Mouse (Mus musculus) heart, postnatal 4 days (tissue): ENCODE results near the gene Prl7c1. TPM values are rescaled to one million over a fixed set of nuclear protein-coding genes. Genes with fewer than 3 reads are reported as not detected.
"Not testable (repeated sequence)": the region's sequence is repeated elsewhere in the genome, so short reads cannot be mapped to it uniquely, and the experiment has no call there.

Source experiments
- DNase-seq: peaks from one replicate; pipeline ENCODE4 v3.0.0; 2021
- total RNA-seq, 2 experiments: library from RNA; stranded (reverse); gene quantifications; 2 replicates each; pipeline ENCODE4 v1.2.3; 2021

Gene Prl7c1
- total RNA-seq: not detected

DNA sequence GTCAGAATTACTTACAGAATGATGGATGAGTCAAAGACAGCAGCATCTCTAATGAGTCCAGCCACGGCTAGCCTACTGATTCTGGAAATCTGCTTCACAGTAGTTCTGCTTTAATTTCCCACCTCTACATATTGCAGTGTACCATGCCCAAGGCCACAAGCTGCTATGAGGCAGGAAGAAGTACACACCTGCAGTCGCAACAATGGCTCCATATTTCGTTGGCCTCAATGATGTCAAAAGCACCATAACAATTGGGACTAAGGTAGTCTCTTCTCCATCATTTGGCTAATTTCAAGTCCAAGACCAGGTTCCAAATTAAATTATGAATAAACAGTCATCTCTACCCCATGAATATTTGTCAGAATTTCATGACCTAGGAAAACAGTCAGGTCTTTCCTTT, at the start of gene Prl7c1:
TSS of gene Prl7c1 (minus strand) at position 101 of the 400 bp plus-strand sequence.
- DNase-seq: not testable (repeated sequence)

DNA sequence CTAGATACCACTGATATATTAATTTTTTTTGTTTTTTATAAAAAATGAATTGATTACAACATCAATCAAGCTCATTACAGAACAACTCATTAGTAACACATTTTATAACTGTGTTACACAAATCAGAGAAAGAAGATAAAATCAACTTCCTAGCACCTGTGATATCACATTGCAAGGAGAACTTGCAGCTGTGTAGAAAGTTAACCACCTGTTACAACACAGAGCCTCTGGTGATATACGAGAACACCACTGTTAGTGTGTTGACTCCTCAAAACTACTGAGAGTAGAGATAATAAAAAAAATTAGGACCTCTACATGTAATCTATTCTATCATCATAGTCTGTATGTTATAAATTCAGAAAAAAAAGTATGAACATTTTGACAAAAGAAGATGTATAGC, 22.2 kb upstream of the Prl7c1 start:
- DNase-seq: no peak

DNA sequence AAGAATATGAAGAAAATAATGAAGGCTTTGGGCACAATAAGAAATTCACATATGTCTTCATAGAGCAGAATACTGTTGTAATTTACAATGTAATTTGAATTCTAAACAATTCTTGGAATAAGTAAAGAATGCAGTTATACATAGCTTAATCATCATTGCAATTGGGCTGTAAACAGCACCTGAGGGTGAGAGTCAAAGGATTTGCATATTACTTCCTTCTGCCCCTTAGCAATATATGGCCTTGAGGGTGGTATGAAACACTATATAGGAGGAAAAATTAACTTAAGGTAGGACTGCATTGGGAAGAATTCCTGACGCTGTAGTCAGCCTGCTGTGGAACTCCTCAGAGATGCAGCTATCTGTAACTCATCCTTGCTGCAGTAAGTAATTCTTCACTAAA, 20.8 kb upstream of the Prl7c1 start, which contains the start of gene Prl2a1:
TSS of gene Prl2a1 (plus strand) at position 301 of the 400 bp plus-strand sequence.
- no peak for DNase-seq

DNA sequence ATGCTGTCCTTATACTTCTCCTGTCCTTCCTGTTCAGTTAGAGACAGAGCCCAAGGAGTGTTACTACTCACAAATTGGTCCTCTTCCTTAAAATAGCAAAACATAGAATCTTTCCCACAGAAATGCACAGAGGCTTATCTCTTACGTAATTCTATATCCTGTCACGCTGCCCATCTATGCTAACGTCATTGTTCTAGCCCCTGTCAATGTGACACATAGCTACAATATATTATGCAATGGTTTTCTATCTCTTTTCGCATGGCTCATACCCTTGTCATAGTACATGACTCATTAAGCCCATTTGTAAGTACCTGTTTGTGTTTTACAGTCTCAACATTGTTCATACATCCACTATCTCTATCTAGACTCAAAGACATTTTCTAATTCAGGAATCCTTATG, 18.7 kb upstream of the Prl7c1 start:
- no peak for DNase-seq

DNA sequence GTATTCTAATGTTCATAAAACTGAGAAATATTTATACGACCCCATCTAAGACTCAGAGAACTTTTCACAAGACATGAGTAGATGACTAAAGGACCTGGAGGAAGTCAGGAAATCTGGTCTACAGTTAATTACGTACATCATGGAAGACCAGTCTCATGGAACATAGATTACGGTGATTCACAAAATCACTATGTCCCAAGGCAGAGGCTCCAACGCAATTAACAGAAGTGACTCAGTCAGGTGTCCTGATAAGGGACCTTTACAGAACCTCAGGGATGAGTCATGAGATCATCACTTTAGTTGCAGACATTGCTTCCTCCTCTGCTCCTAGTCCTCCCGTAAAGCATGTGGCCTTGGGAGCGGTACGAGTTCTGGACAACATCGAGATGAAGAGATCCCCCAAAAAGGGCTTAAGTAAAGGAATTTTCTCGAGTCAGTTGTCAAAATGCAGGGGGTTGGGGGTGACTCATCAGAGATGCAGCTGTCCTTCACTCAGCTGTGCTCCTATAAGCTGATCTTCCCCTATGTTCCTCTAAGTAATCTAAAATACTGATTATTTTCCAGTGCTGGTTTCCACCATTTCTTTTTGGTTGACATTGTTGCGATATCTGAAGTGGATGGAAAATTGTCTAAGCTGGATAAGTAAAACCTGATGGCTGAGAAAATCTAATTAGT, 46.0 kb downstream of the Prl7c1 start:
- no peak for DNase-seq

DNA sequence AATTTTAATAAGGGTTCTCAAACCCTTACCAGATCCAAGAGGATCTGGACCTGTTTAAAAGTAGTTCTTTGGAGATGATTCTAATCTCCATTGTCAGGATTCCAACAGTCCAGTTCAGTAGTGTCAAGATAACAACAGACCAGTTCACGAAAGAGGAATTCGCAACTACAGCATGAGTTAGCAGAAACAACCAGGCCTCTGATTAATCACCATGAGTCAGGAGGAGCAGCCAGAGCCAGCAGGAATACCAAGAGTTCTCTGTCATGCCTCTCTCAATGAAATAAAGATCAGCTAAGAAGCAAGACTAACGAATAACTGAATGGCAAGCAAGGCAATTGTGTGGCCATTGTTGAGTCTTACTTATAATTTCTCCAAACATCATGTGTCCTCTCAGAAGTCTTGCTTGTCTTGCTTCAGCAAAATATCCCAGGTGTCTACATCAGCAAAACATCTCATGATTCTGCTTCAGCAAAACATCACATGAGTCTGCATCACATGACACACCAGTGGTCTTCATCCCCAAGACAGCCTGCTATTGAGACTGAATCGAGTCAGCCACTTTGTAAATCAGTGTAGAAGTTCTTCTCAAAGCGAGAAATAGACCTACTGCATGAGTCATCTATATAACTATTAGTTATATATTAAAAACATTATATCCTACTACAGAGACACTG, 50.2 kb downstream of the Prl7c1 start:
- DNase-seq: not testable (repeated sequence)

DNA sequence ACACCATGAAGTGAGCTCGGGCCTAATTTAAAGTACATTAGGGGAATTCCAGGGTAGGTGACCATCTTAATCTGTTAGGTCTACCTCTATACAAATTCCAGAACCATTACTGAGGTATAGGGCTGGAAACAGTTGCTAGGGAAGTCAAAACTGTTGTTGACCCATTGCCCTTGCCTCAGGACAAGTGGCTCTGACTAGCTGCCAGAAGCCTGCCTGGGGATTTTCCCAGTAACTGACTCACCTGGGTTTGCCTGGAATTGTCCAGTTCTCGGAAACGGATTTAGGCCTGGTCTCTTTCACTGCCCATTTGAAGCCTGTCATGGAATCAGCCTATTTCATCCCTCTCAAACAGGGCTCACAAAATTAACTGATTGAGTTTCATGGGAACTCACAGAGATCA, 55.5 kb downstream of the Prl7c1 start:
- not testable (repeated sequence) for DNase-seq

Other genes starting within 250 kb of the Prl7c1 start
- gene Prl8a9, start 216.2 kb downstream of the Prl7c1 start, total RNA-seq: not detected
- gene Prl8a1, start 198.6 kb downstream of the Prl7c1 start, total RNA-seq: not detected
- gene Prl7b1, start 170.2 kb downstream of the Prl7c1 start, total RNA-seq: not detected
- gene Prl7a1, start 138.3 kb downstream of the Prl7c1 start, total RNA-seq: not detected
- not detected for gene Prl7a2, start 112.8 kb downstream of the Prl7c1 start, total RNA-seq
- gene Prl7d1, start 64.1 kb downstream of the Prl7c1 start, total RNA-seq: not detected
- not detected for gene Prl2a1, start 20.9 kb upstream of the Prl7c1 start, total RNA-seq
- gene Prl2c1, start 68.5 kb upstream of the Prl7c1 start, total RNA-seq: not detected
- not detected for gene Prl4a1, start 235.4 kb upstream of the Prl7c1 start, total RNA-seq